Mouse (Mus musculus): Measurements from ENCODE around the gene Sell.

- TF ChIP-seq CTCF (IDR thresholded peaks at IDR 0.05; ENCODE audit: borderline replicate concordance, control insufficient read depth, extremely low read depth, insufficient read depth, low read length, poor library complexity): no peak
- TF ChIP-seq POLR2A (IDR thresholded peaks at IDR 0.05; ENCODE audit: control insufficient read depth, extremely low read depth, insufficient read depth, low read length, poor library complexity): no peak
These were observed 11.3 kb downstream of the Sell start for GRCm38 (mm10) chr1:164073091-164073490.
